Mouse (Mus musculus) neutrophil, adult 5-6 weeks (primary cell): ENCODE results near the gene Tacc3. TPM values are rescaled to one million over a fixed set of nuclear protein-coding genes. Genes with fewer than 3 reads are reported as not detected.

ENCODE experiments used
- ATAC-seq: fragments of 151-379, 151-347 bp; 2 replicates; pipeline ENCODE4 v1.8.0; 2017; ENCODE audit warnings: mild to moderate bottlenecking, moderate TSS enrichment; ENCODE audit not compliant: insufficient number of reproducible peaks, poor library complexity, low FRiP score, severe bottlenecking; ENCODE audit errors: extremely low read depth
- total RNA-seq: library from RNA; stranded (forward); fragments of 200-1000 nt; gene quantifications from 2 replicates; pipeline ENCODE4 v1.2.3, GENCODE M21; 2017

Gene Tacc3
- total RNA-seq, 1 experiment from 2014 or later, result 23.7 TPM

GRCm38 (mm10) chr5:33688278-33689220, 30.6 kb downstream of the Tacc3 start:
- no peak for ATAC-seq

GRCm38 (mm10) chr5:33689221-33689844, 31.4 kb downstream of the Tacc3 start:
- no peak for ATAC-seq

- no peak for ATAC-seq
Measured at GRCm38 (mm10) chr5:33689852-33690645, 32.1 kb downstream of the Tacc3 start.

DNA sequence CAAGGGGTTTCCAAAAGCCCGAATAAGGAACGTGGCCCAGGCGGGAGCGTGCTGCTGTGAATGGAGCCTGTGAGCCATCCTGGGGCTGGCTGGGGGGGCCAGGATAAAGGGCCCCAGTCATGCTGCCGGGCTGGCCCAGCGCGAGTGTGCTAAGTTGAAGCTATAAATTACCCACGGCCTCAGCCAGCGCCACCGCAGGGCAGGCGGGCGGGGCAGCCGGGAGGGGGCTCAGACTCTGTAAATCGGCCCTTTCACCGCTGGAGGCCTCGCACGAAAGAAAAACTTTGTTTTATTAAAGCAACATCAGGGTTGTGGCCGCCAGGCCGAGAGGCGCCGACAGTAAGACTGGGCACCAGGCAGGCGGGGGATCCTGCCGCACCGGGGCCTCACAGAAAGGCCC, 34.5 kb downstream of the Tacc3 start:
- no peak for ATAC-seq

GRCm38 (mm10) chr5:33694461-33694847, 36.5 kb downstream of the Tacc3 start:
- ATAC-seq, result no peak

- no peak for ATAC-seq
Measured at GRCm38 (mm10) chr5:33694848-33695717, 37.2 kb downstream of the Tacc3 start.

GRCm38 (mm10) chr5:33695718-33696121, 37.8 kb downstream of the Tacc3 start:
- no peak for ATAC-seq

GRCm38 (mm10) chr5:33696430-33696829, 38.5 kb downstream of the Tacc3 start:
- no peak for ATAC-seq

DNA sequence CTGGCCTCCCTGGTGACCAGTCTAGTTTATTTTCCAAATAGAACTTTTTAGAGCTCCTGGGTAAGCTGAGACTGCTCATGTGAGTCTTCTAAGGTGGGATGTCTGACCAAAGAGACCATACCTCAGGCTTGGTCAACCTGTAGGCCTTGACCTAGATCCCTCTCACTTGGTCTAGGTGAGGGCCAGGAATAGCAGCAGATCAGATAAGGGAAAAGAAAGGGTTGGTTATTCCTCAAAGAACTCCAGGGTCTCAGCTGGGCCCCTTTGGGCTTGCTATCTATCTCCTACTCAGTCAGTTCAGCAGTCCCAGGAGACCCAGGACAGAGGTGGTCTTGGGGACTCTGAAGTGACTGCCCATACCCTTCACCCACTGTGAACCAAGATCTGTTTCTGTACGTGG, 39.6 kb downstream of the Tacc3 start:
- ATAC-seq, result no peak

- ATAC-seq, result no peak
Measured at GRCm38 (mm10) chr5:33697947-33698512, 40.1 kb downstream of the Tacc3 start.

DNA sequence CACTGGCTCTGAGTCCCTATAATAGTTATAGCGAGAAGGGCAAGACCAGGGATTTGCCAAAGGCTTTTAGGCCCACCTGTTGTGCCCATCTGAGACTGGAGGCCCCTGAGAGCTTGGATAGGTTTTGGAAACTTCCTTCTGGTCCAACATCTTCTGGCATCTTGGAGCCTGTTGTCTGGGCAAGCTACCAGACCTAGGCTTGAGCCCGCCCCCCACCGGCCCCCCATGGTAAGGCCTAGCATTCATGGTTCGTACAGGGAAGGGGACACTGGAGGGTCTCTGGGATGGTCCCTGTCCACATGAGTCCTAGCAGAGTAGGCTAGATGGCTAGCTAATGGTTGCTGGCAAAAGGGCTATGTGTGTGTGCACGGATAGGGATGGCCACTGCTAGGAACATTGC, 40.7 kb downstream of the Tacc3 start:
- no peak for ATAC-seq

DNA sequence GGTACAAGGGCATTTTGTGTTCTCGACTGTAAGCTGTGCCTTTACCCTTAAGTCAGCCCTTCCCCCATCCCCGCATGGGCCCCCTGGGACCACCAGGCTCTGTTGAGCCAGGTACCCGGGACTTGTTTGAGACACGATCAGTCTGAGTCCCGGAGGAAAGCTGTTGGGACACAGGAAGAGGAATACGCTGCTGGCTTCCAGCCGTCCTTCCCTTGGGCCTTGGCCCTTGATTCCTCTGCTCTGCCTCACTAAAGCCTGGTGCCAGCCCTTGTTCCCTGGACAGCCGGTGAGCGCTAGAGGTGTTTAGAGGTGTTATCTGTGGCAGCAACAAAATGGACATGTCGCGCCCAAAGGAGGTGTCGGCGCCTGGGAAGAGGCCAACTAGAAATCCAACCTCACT, 42.1 kb downstream of the Tacc3 start:
- ATAC-seq, result no peak

DNA sequence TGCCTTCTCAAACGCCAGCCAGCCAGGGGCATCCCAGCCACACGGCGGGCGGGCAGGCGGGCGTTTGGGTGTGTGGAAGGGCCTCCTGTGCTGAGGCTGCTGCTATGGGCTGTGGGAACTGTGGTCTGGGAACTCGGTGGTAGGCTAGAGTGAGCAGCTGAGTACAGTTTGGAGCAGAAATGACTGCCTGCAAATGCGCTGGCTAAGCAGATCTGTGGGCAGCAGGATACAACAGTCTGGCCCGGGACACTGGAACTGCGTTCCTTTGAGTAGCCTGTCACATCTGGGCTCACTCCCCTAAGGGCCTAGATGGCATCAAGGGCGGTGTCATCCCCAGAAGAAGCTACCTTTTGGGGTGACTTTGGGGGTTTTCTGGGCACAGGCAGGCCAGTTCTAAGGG, 43.9 kb downstream of the Tacc3 start:
- ATAC-seq, result no peak

- no peak for ATAC-seq
Measured at GRCm38 (mm10) chr5:33703999-33704398, 46.1 kb downstream of the Tacc3 start.

- no peak for ATAC-seq
Measured at GRCm38 (mm10) chr5:33704945-33705611, 47.1 kb downstream of the Tacc3 start.

DNA sequence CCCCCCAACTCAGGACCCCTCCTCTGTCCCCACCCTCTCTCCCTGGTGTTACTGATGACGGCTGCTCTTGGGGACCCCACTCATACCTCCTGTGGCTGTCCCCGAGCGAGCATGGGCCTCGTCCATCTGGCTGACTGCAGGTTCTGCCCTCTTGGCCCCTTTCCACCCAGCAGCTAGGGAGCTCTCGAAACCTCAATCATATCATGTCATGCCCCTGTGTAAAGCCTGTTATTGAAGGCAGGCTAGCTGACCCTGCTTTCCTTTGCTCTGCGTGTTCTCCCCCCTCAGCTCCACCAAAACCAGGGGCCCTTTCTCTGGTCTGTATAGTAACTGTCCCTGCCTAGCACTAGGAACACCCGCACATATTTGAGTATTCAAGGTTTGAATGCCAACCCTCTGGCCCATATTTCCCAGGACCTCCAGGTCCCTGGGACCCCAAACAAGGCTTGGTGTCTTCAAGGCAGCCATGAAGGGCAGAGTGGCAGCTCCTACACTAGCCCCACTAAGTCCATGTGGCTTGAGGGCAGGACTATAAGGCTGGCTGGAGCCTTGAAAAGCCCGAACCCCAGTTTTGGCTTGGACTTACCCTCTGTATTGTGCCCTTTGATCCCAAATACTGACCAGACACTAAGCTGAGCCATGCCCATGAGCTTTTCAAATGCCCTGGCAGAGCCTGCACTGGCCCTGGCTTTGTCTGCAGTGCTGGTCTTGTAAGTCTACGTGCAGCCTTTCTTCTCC, 47.9 kb downstream of the Tacc3 start:
- ATAC-seq, result no peak

DNA sequence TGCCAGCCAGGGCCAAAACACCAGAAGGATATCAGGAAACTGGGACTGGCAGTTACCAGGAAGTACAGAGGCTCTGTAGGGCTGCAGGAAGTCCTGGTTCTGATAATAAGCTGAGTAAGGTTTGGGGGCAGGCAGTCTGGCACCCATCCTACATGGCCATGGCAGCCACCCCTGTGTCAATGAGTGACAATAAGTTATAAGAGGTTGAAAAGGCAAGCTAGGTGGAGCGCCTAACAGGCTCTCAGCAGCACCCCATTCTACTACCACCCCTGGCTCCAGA, 48.4 kb downstream of the Tacc3 start:
- ATAC-seq, result no peak
